Mouse (Mus musculus) bone marrow macrophage, adult 2 months (primary cell): ENCODE measurements at regions not wholly inside any gene's neighbourhood (a gene's known extent, or its start where the extent isn't known, plus 50 kb on each side); places are given as distances from the start of the nearest gene placed in this dataset.

ENCODE experiments used
- CTCF ChIP-seq: IDR thresholded peaks from 2 replicates; pipeline ENCODE4 v1.5.1; 2012; ENCODE audit warnings: low read depth, mild to moderate bottlenecking, low read length, moderate library complexity
- POLR2A ChIP-seq: IDR thresholded peaks from 2 replicates; pipeline ENCODE4 v1.6.1; 2012; ENCODE audit warnings: mild to moderate bottlenecking, low read depth, low read length, borderline replicate concordance

DNA sequence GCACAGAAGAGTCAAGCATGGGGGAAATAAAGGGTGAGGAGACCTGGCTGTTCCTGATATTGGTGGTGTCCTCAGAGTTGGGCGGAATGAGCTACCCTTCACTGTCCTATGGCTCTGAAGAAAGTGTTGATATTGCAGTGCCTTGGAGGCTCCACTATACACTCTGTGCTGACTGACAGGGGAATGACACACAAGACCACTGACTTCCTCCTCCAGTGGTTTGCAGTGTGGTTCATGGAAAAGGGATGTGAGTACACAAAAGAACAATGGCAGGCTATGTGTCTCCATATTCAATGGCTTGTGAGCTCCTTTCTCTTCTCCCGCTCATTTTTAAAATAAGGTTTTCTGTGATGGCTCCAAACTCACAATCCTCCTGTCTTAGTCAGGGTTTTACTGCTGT lies 117.8 kb downstream of the Amer2 start:
- TF ChIP-seq CTCF (no peak), POLR2A (no peak)
